8 mouse cellular contexts compared by ENCODE assay signal in genomic region chr7:24472937-24473336, GRCm38 (mm10). TPM values are rescaled to one million over a fixed set of nuclear protein-coding genes. Genes with fewer than 3 reads are reported as not detected.
DNase-seq lines count a peak whose midpoint lies in the region; ATAC-seq and TF ChIP-seq lines count a peak whose summit lies in the region.

No protein-coding gene starts in this region.

- H3K27me3 ChIP-seq in testis, adult 2 months (ENCODE audit: control insufficient read depth, insufficient read depth, low read length), result no peaks in the 10 kb centered on the region
- H3K27me3 ChIP-seq in limb, embryonic 10.5 days (ENCODE audit: low read depth, poor library complexity, severe bottlenecking), result no peaks in the 10 kb centered on the region
- no peaks in the 10 kb centered on the region; the same call in 1 of the 2 replicates for H3K27me3 ChIP-seq in heart, embryonic 12.5 days (replicated peaks)
- peaks cover 7% of the 10 kb centered on the region; the same call in 1 of the 2 replicates for H3K27me3 ChIP-seq in forebrain, embryonic 10.5 days (ENCODE audit: poor library complexity, severe bottlenecking)

- no peak overlapping the region for H3K27ac ChIP-seq in gastrocnemius, adult 2 months
- no peak overlapping the region for H3K27ac ChIP-seq in testis, adult 2 months (ENCODE audit: control insufficient read depth, insufficient read depth, low read depth, low read length)
- H3K27ac ChIP-seq in limb, embryonic 10.5 days, result no peak overlapping the region
- H3K27ac ChIP-seq in heart, embryonic 12.5 days (ENCODE audit: poor library complexity, severe bottlenecking), result no peak overlapping the region
- H3K27ac ChIP-seq in forebrain, embryonic 10.5 days, result no peak overlapping the region

- no peak overlapping the region for H3K4me3 ChIP-seq in gastrocnemius, adult 2 months
- H3K4me3 ChIP-seq in testis, adult 2 months (ENCODE audit: control insufficient read depth, low read depth, low read length), result no peak overlapping the region
- no peak overlapping the region for H3K4me3 ChIP-seq in limb, embryonic 10.5 days
- H3K4me3 ChIP-seq in heart, embryonic 12.5 days, result no peak overlapping the region
- H3K4me3 ChIP-seq in forebrain, embryonic 10.5 days, result no peak overlapping the region

- H3K36me3 ChIP-seq in testis, adult 2 months (ENCODE audit: control insufficient read depth, insufficient read depth, low read length), result no peaks in the 10 kb centered on the region
- H3K36me3 ChIP-seq in limb, embryonic 10.5 days, result 0 out of 2 replicates have a peak, but pooled peaks cover 2% of the 10 kb centered on the region
- H3K36me3 ChIP-seq in heart, embryonic 12.5 days, result no peaks in the 10 kb centered on the region; the same call in 1 of the 2 replicates
- H3K36me3 ChIP-seq in forebrain, embryonic 10.5 days (replicated peaks), result no peaks in the 10 kb centered on the region

- DNase-seq in gastrocnemius, adult 2 months, result peak; percentile 25
- no peak for DNase-seq in gastrocnemius, postnatal 4 days (ENCODE audit: low spot score in 2 of 2)
- no peak for DNase-seq in testis, postnatal 14 days (ENCODE audit: low spot score)
- peak; percentile 48 for DNase-seq in limb, embryonic 10.5 days (ENCODE audit: low spot score)
- peak; percentile 60 for DNase-seq in thymus, postnatal 0 days (ENCODE audit: low spot score)
- DNase-seq in forebrain, embryonic 10.5 days (ENCODE audit: extremely low spot score, low spot score), result no peak

- no peak overlapping the region for H3K9ac ChIP-seq in heart, embryonic 12.5 days

- 80% methylated on average over 7 of the region's 7 CpGs for WGBS in limb, embryonic 10.5 days
- 73% methylated on average over 7 of the region's 7 CpGs for WGBS in heart, embryonic 12.5 days
- WGBS in forebrain, embryonic 10.5 days, result 75% methylated on average over 7 of the region's 7 CpGs

- H3K4me2 ChIP-seq in heart, embryonic 12.5 days, result no peak overlapping the region

- TF ChIP-seq CTCF in gastrocnemius, adult 2 months (IDR thresholded peaks at IDR 0.05), result peak; percentile 71
- peak; percentile 78; the same call in 1 of the 2 replicates for TF ChIP-seq CTCF in testis, adult 2 months (IDR thresholded peaks at IDR 0.05; ENCODE audit: control insufficient read depth, insufficient read depth, insufficient replicate concordance, low read depth, low read length)

- TF ChIP-seq POLR2A in testis, adult 2 months (IDR thresholded peaks at IDR 0.05; ENCODE audit: control insufficient read depth, low read depth, low read length), result no peak

- H3K4me1 ChIP-seq in testis, adult 2 months (ENCODE audit: control insufficient read depth, insufficient read depth, low read length), result peaks cover 20% of the 10 kb centered on the region
- peaks cover 6% of the 10 kb centered on the region; the same call in 1 of the 2 replicates for H3K4me1 ChIP-seq in limb, embryonic 10.5 days
- H3K4me1 ChIP-seq in heart, embryonic 12.5 days (replicated peaks), result no peaks in the 10 kb centered on the region
- peaks cover 4% of the 10 kb centered on the region for H3K4me1 ChIP-seq in forebrain, embryonic 10.5 days

- intact Hi-C loops in gastrocnemius, adult 2 months (cut with DNase I), result loop anchor here (5.0 kb wide), 1 partner anchor 89 kb away; no protein-coding TSS in a partner anchor

- no peak for ATAC-seq in heart, embryonic 12.5 days (ENCODE audit: insufficient number of reproducible peaks, low FRiP score)

- no peaks in the 10 kb centered on the region; the same call in 1 of the 2 replicates for H3K9me3 ChIP-seq in limb, embryonic 10.5 days (replicated peaks)
- H3K9me3 ChIP-seq in heart, embryonic 12.5 days (replicated peaks), result peaks cover 18% of the 10 kb centered on the region; the same call in 1 of the 2 replicates
- H3K9me3 ChIP-seq in forebrain, embryonic 10.5 days, result peaks cover 22% of the 10 kb centered on the region

RNA-seq across cellular contexts. Expression of gene Cadm4, which starts 8.9 kb away (rescaled TPM):
- total RNA-seq in gastrocnemius, adult 2 months (2021), result 1 to 10 TPM; 2.4 to 2.8 TPM
- 10 to 100 TPM; 18.6 to 21.3 TPM for total RNA-seq in gastrocnemius, postnatal 4 days (2021)
- 1.8 and 2.5 TPM in 2 replicates for polyA plus RNA-seq in testis, adult 2 months (2012; rRNA removed)
- 2.9 and 4.5 TPM in 2 replicates for polyA plus RNA-seq in limb, embryonic 10.5 days (2016; fragmentation: Nextera tagmentation; extraction: Ambion mirVana)
- 0.71 and 0.83 TPM in 2 replicates for polyA plus RNA-seq in thymus, postnatal 0 days (2015; fragmentation: Nextera tagmentation; extraction: Ambion mirVana)
- polyA plus RNA-seq in heart, embryonic 12.5 days (2016; fragmentation: Nextera tagmentation; extraction: Ambion mirVana), result 0.65 and 0.81 TPM in 2 replicates
- polyA plus RNA-seq in forebrain, embryonic 10.5 days (2016; fragmentation: Nextera tagmentation; extraction: Ambion mirVana), result 9.3 and 10.0 TPM in 2 replicates

RNA-seq across cellular contexts. Expression of gene Plaur, which starts 10.7 kb away (rescaled TPM):
- 1 to 10 TPM in 1 of 2 experiments, under 1 TPM in 1; 0.89 to 1.3 TPM for total RNA-seq in gastrocnemius, adult 2 months (2021)
- 1 to 10 TPM; 2.5 to 3.7 TPM for total RNA-seq in gastrocnemius, postnatal 4 days (2021)
- 0.38 TPM in 1 of 2 replicates, not detected in the other for polyA plus RNA-seq in testis, adult 2 months (2012; rRNA removed)
- 2.2 and 2.5 TPM in 2 replicates for polyA plus RNA-seq in limb, embryonic 10.5 days (2016; fragmentation: Nextera tagmentation; extraction: Ambion mirVana)
- 3.0 and 3.4 TPM in 2 replicates for polyA plus RNA-seq in thymus, postnatal 0 days (2015; fragmentation: Nextera tagmentation; extraction: Ambion mirVana)
- 5.6 and 8.8 TPM in 2 replicates for polyA plus RNA-seq in heart, embryonic 12.5 days (2016; fragmentation: Nextera tagmentation; extraction: Ambion mirVana)
- polyA plus RNA-seq in forebrain, embryonic 10.5 days (2016; fragmentation: Nextera tagmentation; extraction: Ambion mirVana), result 1.1 and 1.3 TPM in 2 replicates

RNA-seq across cellular contexts. Expression of gene Irgc1, which starts 20.8 kb away (rescaled TPM):
- total RNA-seq in gastrocnemius, adult 2 months (2021), result not detected
- total RNA-seq in gastrocnemius, postnatal 4 days (2021), result under 1 TPM; 0.26 to 0.52 TPM
- polyA plus RNA-seq in testis, adult 2 months (2012; rRNA removed), result 1,510 and 1,812 TPM in 2 replicates
- not detected in 2 replicates for polyA plus RNA-seq in limb, embryonic 10.5 days (2016; fragmentation: Nextera tagmentation; extraction: Ambion mirVana)
- polyA plus RNA-seq in thymus, postnatal 0 days (2015; fragmentation: Nextera tagmentation; extraction: Ambion mirVana), result 0.18 and 0.22 TPM in 2 replicates
- not detected in 2 replicates for polyA plus RNA-seq in heart, embryonic 12.5 days (2016; fragmentation: Nextera tagmentation; extraction: Ambion mirVana)
- polyA plus RNA-seq in forebrain, embryonic 10.5 days (2016; fragmentation: Nextera tagmentation; extraction: Ambion mirVana), result not detected in 2 replicates

RNA-seq across cellular contexts. Expression of gene Zfp428, which starts 33.9 kb away (rescaled TPM):
- 1 to 10 TPM; 3.5 to 6.5 TPM for total RNA-seq in gastrocnemius, adult 2 months (2021)
- 10 to 100 TPM; 12.6 to 15.9 TPM for total RNA-seq in gastrocnemius, postnatal 4 days (2021)
- 16.8 and 20.3 TPM in 2 replicates for polyA plus RNA-seq in testis, adult 2 months (2012; rRNA removed)
- 107 and 130 TPM in 2 replicates for polyA plus RNA-seq in limb, embryonic 10.5 days (2016; fragmentation: Nextera tagmentation; extraction: Ambion mirVana)
- 16.5 and 16.7 TPM in 2 replicates for polyA plus RNA-seq in thymus, postnatal 0 days (2015; fragmentation: Nextera tagmentation; extraction: Ambion mirVana)
- polyA plus RNA-seq in heart, embryonic 12.5 days (2016; fragmentation: Nextera tagmentation; extraction: Ambion mirVana), result 31.9 and 35.8 TPM in 2 replicates
- polyA plus RNA-seq in forebrain, embryonic 10.5 days (2016; fragmentation: Nextera tagmentation; extraction: Ambion mirVana), result 111 and 113 TPM in 2 replicates

RNA-seq across cellular contexts. Expression of gene AC161166.1, which starts 39.3 kb away (rescaled TPM):
- not detected for total RNA-seq in gastrocnemius, adult 2 months (2021)
- not detected for total RNA-seq in gastrocnemius, postnatal 4 days (2021)
- 144 and 154 TPM in 2 replicates for polyA plus RNA-seq in testis, adult 2 months (2012; rRNA removed)
- 1.0 and 1.4 TPM in 2 replicates for polyA plus RNA-seq in limb, embryonic 10.5 days (2016; fragmentation: Nextera tagmentation; extraction: Ambion mirVana)
- polyA plus RNA-seq in thymus, postnatal 0 days (2015; fragmentation: Nextera tagmentation; extraction: Ambion mirVana), result 0.07 TPM in 1 of 2 replicates, not detected in the other
- 0.37 and 0.40 TPM in 2 replicates for polyA plus RNA-seq in heart, embryonic 12.5 days (2016; fragmentation: Nextera tagmentation; extraction: Ambion mirVana)
- polyA plus RNA-seq in forebrain, embryonic 10.5 days (2016; fragmentation: Nextera tagmentation; extraction: Ambion mirVana), result 0.82 and 1.3 TPM in 2 replicates

Comparison
In these comparisons a context has a peak if more than half of its experiments do, and no peak if none do; other contexts are left out.
1. DNase-seq: peak in gastrocnemius, adult 2 months (single experiment), limb, embryonic 10.5 days (single experiment) and thymus, postnatal 0 days (single experiment); none in gastrocnemius, postnatal 4 days (0 of 2), testis, postnatal 14 days (single experiment) and forebrain, embryonic 10.5 days (single experiment).
2. RNA of gene Irgc1, which starts 20.8 kb away (polyA plus RNA-seq): 1,510 to 1,812 TPM in testis, adult 2 months; 0.18 to 0.22 TPM in thymus, postnatal 0 days, not detected in limb, embryonic 10.5 days, not detected in heart, embryonic 12.5 days and not detected in forebrain, embryonic 10.5 days; every median in the first group is over 1,000 times any median in the second.